Mouse (Mus musculus): ENCODE measurements at regions not wholly inside any gene's neighbourhood (a gene's known extent, or its start where the extent isn't known, plus 50 kb on each side); places are given as distances from the start of the nearest gene placed in this dataset.

GRCm38 (mm10) chr10:39280366-39281000 lies 88.2 kb upstream of the Fyn start:
- Histone ChIP-seq H3K9me3 (replicated peaks; ENCODE audit: control insufficient read depth, low read length) (no peaks in the 10 kb centered on the region), H3K4me1 (ENCODE audit: control insufficient read depth, insufficient read depth, low read length) (no peaks in the 10 kb centered on the region), H3K4me2 (ENCODE audit: low read depth, low read length) (no peak overlapping the region), H3K36me3 (ENCODE audit: control insufficient read depth, insufficient read depth, low read length) (no peaks in the 10 kb centered on the region), H3K9ac (ENCODE audit: low read length) (no peak overlapping the region), H3K27ac (ENCODE audit: low read length) (no peak overlapping the region), H3K27me3 (ENCODE audit: control insufficient read depth, insufficient read depth, low read length) (no peaks in the 10 kb centered on the region), H3K4me3 (replicated peaks; ENCODE audit: low read length) (no peak overlapping the region)
- ATAC-seq (ENCODE audit: insufficient read depth, low FRiP score): no peak
- 80% methylated on average over 14 of the region's 14 CpGs for WGBS

- H3K9ac ChIP-seq (ENCODE audit: low read length): no peak overlapping the region
- no peak overlapping the region for H3K4me3 ChIP-seq (replicated peaks; ENCODE audit: low read length)
- H3K36me3 ChIP-seq (ENCODE audit: control insufficient read depth, insufficient read depth, low read length): no peaks in the 10 kb centered on the region
- ATAC-seq (ENCODE audit: insufficient read depth, low FRiP score): no peak
- no peaks in the 10 kb centered on the region for H3K4me1 ChIP-seq (ENCODE audit: control insufficient read depth, insufficient read depth, low read length)
- no peak overlapping the region for H3K4me2 ChIP-seq (ENCODE audit: low read depth, low read length)
- no peaks in the 10 kb centered on the region for H3K9me3 ChIP-seq (replicated peaks; ENCODE audit: control insufficient read depth, low read length)
- 29% methylated on average over 2 of the region's 2 CpGs for WGBS
- H3K27me3 ChIP-seq (ENCODE audit: control insufficient read depth, insufficient read depth, low read length): no peaks in the 10 kb centered on the region
- no peak overlapping the region for H3K27ac ChIP-seq (ENCODE audit: low read length)
Observed at GRCm38 (mm10) chr10:39274202-39274601, 94.5 kb upstream of the Fyn start.

GRCm38 (mm10) chr10:39273426-39273825 lies 95.2 kb upstream of the Fyn start:
- WGBS: 67% methylated on average over 4 of the region's 4 CpGs
- H3K9me3 ChIP-seq (replicated peaks; ENCODE audit: control insufficient read depth, low read length): no peaks in the 10 kb centered on the region
- no peaks in the 10 kb centered on the region for H3K27me3 ChIP-seq (ENCODE audit: control insufficient read depth, insufficient read depth, low read length)
- no peaks in the 10 kb centered on the region for H3K4me1 ChIP-seq (ENCODE audit: control insufficient read depth, insufficient read depth, low read length)
- H3K4me3 ChIP-seq (replicated peaks; ENCODE audit: low read length): no peak overlapping the region
- H3K9ac ChIP-seq (ENCODE audit: low read length): no peak overlapping the region
- no peak overlapping the region for H3K4me2 ChIP-seq (ENCODE audit: low read depth, low read length)
- H3K27ac ChIP-seq (ENCODE audit: low read length): no peak overlapping the region
- no peak for ATAC-seq (ENCODE audit: insufficient read depth, low FRiP score)
- no peaks in the 10 kb centered on the region for H3K36me3 ChIP-seq (ENCODE audit: control insufficient read depth, insufficient read depth, low read length)

GRCm38 (mm10) chr10:39272387-39272949 lies 96.2 kb upstream of the Fyn start:
- H3K4me3 ChIP-seq (replicated peaks; ENCODE audit: low read length): no peak overlapping the region
- no peak overlapping the region for H3K4me2 ChIP-seq (ENCODE audit: low read depth, low read length)
- ATAC-seq (ENCODE audit: insufficient read depth, low FRiP score): no peak
- H3K27me3 ChIP-seq (ENCODE audit: control insufficient read depth, insufficient read depth, low read length): no peaks in the 10 kb centered on the region
- WGBS: 76% methylated on average over 6 of the region's 6 CpGs
- H3K36me3 ChIP-seq (ENCODE audit: control insufficient read depth, insufficient read depth, low read length): no peaks in the 10 kb centered on the region
- no peak overlapping the region for H3K9ac ChIP-seq (ENCODE audit: low read length)
- H3K4me1 ChIP-seq (ENCODE audit: control insufficient read depth, insufficient read depth, low read length): no peaks in the 10 kb centered on the region
- H3K27ac ChIP-seq (ENCODE audit: low read length): no peak overlapping the region
- H3K9me3 ChIP-seq (replicated peaks; ENCODE audit: control insufficient read depth, low read length): no peaks in the 10 kb centered on the region

GRCm38 (mm10) chr10:39270406-39270805 lies 98.2 kb upstream of the Fyn start:
- Histone ChIP-seq H3K9me3 (replicated peaks; ENCODE audit: control insufficient read depth, low read length) (no peaks in the 10 kb centered on the region), H3K4me3 (replicated peaks; ENCODE audit: low read length) (no peak overlapping the region), H3K27ac (ENCODE audit: low read length) (no peak overlapping the region), H3K27me3 (ENCODE audit: control insufficient read depth, insufficient read depth, low read length) (no peaks in the 10 kb centered on the region), H3K4me1 (ENCODE audit: control insufficient read depth, insufficient read depth, low read length) (peaks cover 8% of the 10 kb centered on the region), H3K4me2 (ENCODE audit: low read depth, low read length) (no peak overlapping the region), H3K36me3 (ENCODE audit: control insufficient read depth, insufficient read depth, low read length) (no peaks in the 10 kb centered on the region), H3K9ac (ENCODE audit: low read length) (no peak overlapping the region)
- 77% methylated on average over 3 of the region's 3 CpGs for WGBS
- no peak for ATAC-seq (ENCODE audit: insufficient read depth, low FRiP score)

GRCm38 (mm10) chr10:39267236-39267635 lies 101.4 kb upstream of the Fyn start:
- Histone ChIP-seq H3K27ac (ENCODE audit: low read length) (peak overlapping the region; percentile 55; the same call in 1 of the 2 replicates), H3K9ac (ENCODE audit: low read length) (no peak overlapping the region), H3K9me3 (replicated peaks; ENCODE audit: control insufficient read depth, low read length) (no peaks in the 10 kb centered on the region), H3K4me3 (replicated peaks; ENCODE audit: low read length) (no peak overlapping the region), H3K4me2 (ENCODE audit: low read depth, low read length) (no peak overlapping the region), H3K4me1 (ENCODE audit: control insufficient read depth, insufficient read depth, low read length) (peaks cover 14% of the 10 kb centered on the region), H3K27me3 (ENCODE audit: control insufficient read depth, insufficient read depth, low read length) (no peaks in the 10 kb centered on the region), H3K36me3 (ENCODE audit: control insufficient read depth, insufficient read depth, low read length) (no peaks in the 10 kb centered on the region)
- 85% methylated on average over 6 of the region's 6 CpGs for WGBS
- ATAC-seq (ENCODE audit: insufficient read depth, low FRiP score): no peak

- Histone ChIP-seq H3K27me3 (ENCODE audit: control insufficient read depth, insufficient read depth, low read length) (no peaks in the 10 kb centered on the region), H3K36me3 (ENCODE audit: control insufficient read depth, insufficient read depth, low read length) (no peaks in the 10 kb centered on the region), H3K4me1 (ENCODE audit: control insufficient read depth, insufficient read depth, low read length) (peaks cover 14% of the 10 kb centered on the region), H3K4me2 (ENCODE audit: low read depth, low read length) (no peak overlapping the region), H3K9ac (ENCODE audit: low read length) (0 out of 2 replicates have a peak overlapping the region, but pooled peaks have one; percentile 14), H3K27ac (ENCODE audit: low read length) (peak overlapping the region; percentile 91), H3K9me3 (replicated peaks; ENCODE audit: control insufficient read depth, low read length) (no peaks in the 10 kb centered on the region), H3K4me3 (replicated peaks; ENCODE audit: low read length) (no peak overlapping the region)
- 18% methylated on average over 5 of the region's 5 CpGs for WGBS
- ATAC-seq (ENCODE audit: insufficient read depth, low FRiP score): peak; percentile 89
Observed at GRCm38 (mm10) chr10:39266482-39266881, 102.2 kb upstream of the Fyn start.

- no peak overlapping the region for H3K4me2 ChIP-seq (ENCODE audit: low read depth, low read length)
- H3K4me1 ChIP-seq (ENCODE audit: control insufficient read depth, insufficient read depth, low read length): peaks cover 14% of the 10 kb centered on the region
- no peak for ATAC-seq (ENCODE audit: insufficient read depth, low FRiP score)
- H3K9ac ChIP-seq (ENCODE audit: low read length): 0 out of 2 replicates have a peak overlapping the region, but pooled peaks have one; percentile 31
- WGBS: 27% methylated on average over 7 of the region's 7 CpGs
- H3K9me3 ChIP-seq (replicated peaks; ENCODE audit: control insufficient read depth, low read length): no peaks in the 10 kb centered on the region
- H3K27ac ChIP-seq (ENCODE audit: low read length): peak overlapping the region; percentile 79
- H3K27me3 ChIP-seq (ENCODE audit: control insufficient read depth, insufficient read depth, low read length): no peaks in the 10 kb centered on the region
- no peak overlapping the region for H3K4me3 ChIP-seq (replicated peaks; ENCODE audit: low read length)
- no peaks in the 10 kb centered on the region for H3K36me3 ChIP-seq (ENCODE audit: control insufficient read depth, insufficient read depth, low read length)
Observed at GRCm38 (mm10) chr10:39262466-39262865, 98.9 kb upstream of the Ccn6 start.

GRCm38 (mm10) chr10:39261174-39262145 lies 97.9 kb upstream of the Ccn6 start:
- H3K4me3 ChIP-seq (replicated peaks; ENCODE audit: low read length): no peak overlapping the region
- ATAC-seq (ENCODE audit: insufficient read depth, low FRiP score): peak; percentile 86
- no peaks in the 10 kb centered on the region for H3K9me3 ChIP-seq (replicated peaks; ENCODE audit: control insufficient read depth, low read length)
- no peak overlapping the region for H3K4me2 ChIP-seq (ENCODE audit: low read depth, low read length)
- peak overlapping the region; percentile 79 for H3K27ac ChIP-seq (ENCODE audit: low read length)
- H3K4me1 ChIP-seq (ENCODE audit: control insufficient read depth, insufficient read depth, low read length): peaks cover 13% of the 10 kb centered on the region
- 37% methylated on average over 8 of the region's 8 CpGs for WGBS
- no peaks in the 10 kb centered on the region for H3K27me3 ChIP-seq (ENCODE audit: control insufficient read depth, insufficient read depth, low read length)
- H3K36me3 ChIP-seq (ENCODE audit: control insufficient read depth, insufficient read depth, low read length): no peaks in the 10 kb centered on the region
- H3K9ac ChIP-seq (ENCODE audit: low read length): no peak overlapping the region
